Mouse (Mus musculus) embryonic facial prominence, embryonic 14.5 days (tissue): Measurements from ENCODE around the gene Fam24b. TPM values are rescaled to one million over a fixed set of nuclear protein-coding genes. Genes with fewer than 3 reads are reported as not detected.

Experiments used
- ATAC-seq: fragments of 200-750 bp; cut with Nextera tagmentation; 2 replicates; pipeline ENCODE4 v1.8.0; 2017; ENCODE audit warnings: low read depth, moderate number of reproducible peaks, moderate TSS enrichment
- DNase-seq: peaks from one replicate; pipeline ENCODE4 v3.0.0-alpha.2; 2015; ENCODE audit warnings: low spot score
- H3K27ac ChIP-seq: fragments of 300-500 bp; sonication (generic); replicated peaks from 2 replicates; pipeline ENCODE4 v1.5.1; 2014; ENCODE audit warnings: low read depth, mild to moderate bottlenecking, low read length, moderate library complexity
- H3K27me3 ChIP-seq: fragments of 300-500 bp; sonication (generic); replicated peaks from 2 replicates; pipeline ENCODE4 v1.6.1; 2014; ENCODE audit warnings: low read length; ENCODE audit not compliant: control insufficient read depth, insufficient read depth
- H3K36me3 ChIP-seq: fragments of 300-500 bp; sonication (generic); 2 replicates; pipeline ENCODE4 v1.6.1; 2014; ENCODE audit warnings: low read length, mixed read lengths; ENCODE audit not compliant: control insufficient read depth, insufficient read depth
- H3K4me1 ChIP-seq: fragments of 300-500 bp; sonication (generic); 2 replicates; pipeline ENCODE4 v1.6.1; 2014; ENCODE audit warnings: antibody characterized with exemption, low read length; ENCODE audit not compliant: control insufficient read depth, insufficient read depth
- H3K4me2 ChIP-seq: fragments of 300-500 bp; sonication (generic); 2 replicates; pipeline ENCODE4 v1.6.1; 2014; ENCODE audit warnings: low read depth, mild to moderate bottlenecking, low read length, moderate library complexity, mixed read lengths
- H3K4me3 ChIP-seq: fragments of 300-500 bp; sonication (generic); 2 replicates; pipeline ENCODE4 v1.5.1; 2014; ENCODE audit warnings: low read depth, mild to moderate bottlenecking, low read length
- H3K9ac ChIP-seq: fragments of 300-500 bp; sonication (generic); 2 replicates; pipeline ENCODE4 v1.6.1; 2014; ENCODE audit warnings: low read depth, mild to moderate bottlenecking, low read length, moderate library complexity, mixed read lengths
- H3K9me3 ChIP-seq: fragments of 300-500 bp; sonication (generic); 2 replicates; pipeline ENCODE4 v1.6.1; 2016; ENCODE audit warnings: low read length; ENCODE audit not compliant: control insufficient read depth
- WGBS: fragments of 180-500 bp; shearing (Covaris S2); extraction: QIAGEN DNeasy Blood & Tissue Kit; methylation state at CpG from one replicate; pipeline ENCODE4 v1.1.7; 2014; 5-methylcytosine and 5-hydroxymethylcytosine counted together
- polyA plus RNA-seq: library from polyadenylated mRNA; unstranded; fragments of >200 nt; fragmentation: Nextera tagmentation; extraction: Ambion mirVana; gene quantifications from 2 replicates; pipeline ENCODE4 v1.2.1, GENCODE M21; 2014

Fam24b gene
- polyA plus RNA-seq, 1 experiment from 2014 or later: not detected

- Histone ChIP-seq H3K36me3 (peaks cover 75% of the 10 kb centered on the region), H3K27ac (no peak overlapping the region), H3K9ac (no peak overlapping the region), H3K4me2 (no peak overlapping the region), H3K27me3 (no peaks in the 10 kb centered on the region), H3K4me1 (no peaks in the 10 kb centered on the region), H3K9me3 (no peaks in the 10 kb centered on the region), H3K4me3 (no peak overlapping the region)
- DNase-seq: no peak
- no peak for ATAC-seq
- 77% methylated on average over 7 of the region's 7 CpGs for WGBS
Observed at GRCm38 (mm10) chr7:131345856-131346541, 16.7 kb upstream of the Fam24b start.

- no peaks in the 10 kb centered on the region for H3K4me1 ChIP-seq
- H3K9ac ChIP-seq: no peak overlapping the region
- ATAC-seq (no peak), DNase-seq (no peak)
- H3K4me3 ChIP-seq: no peak overlapping the region
- H3K27me3 ChIP-seq: no peaks in the 10 kb centered on the region
- H3K9me3 ChIP-seq: no peaks in the 10 kb centered on the region
- WGBS: 59% methylated on average over 8 of the region's 8 CpGs
- H3K27ac ChIP-seq: no peak overlapping the region
- peaks cover 22% of the 10 kb centered on the region for H3K36me3 ChIP-seq
- no peak overlapping the region for H3K4me2 ChIP-seq
Observed at GRCm38 (mm10) chr7:131337502-131338068, 8.3 kb upstream of the Fam24b start.

- no peak for DNase-seq
- no peak for ATAC-seq
- Histone ChIP-seq H3K9ac (no peak within 1 kb of the TSS), H3K27me3 (no peaks in the 10 kb centered on the region), H3K9me3 (no peaks in the 10 kb centered on the region), H3K4me1 (no peaks in the 10 kb centered on the region), H3K36me3 (no peaks in the 10 kb centered on the region), H3K4me3 (no peak within 1 kb of the TSS), H3K27ac (no peak within 1 kb of the TSS), H3K4me2 (no peak within 1 kb of the TSS)
- 32% methylated on average over 1 of the region's 1 CpGs for WGBS
Observed at GRCm38 (mm10) chr7:131333564-131333963, 4.2 kb upstream of the Fam24b start, which contains the start of gene Fam24a. Fam24a (plus strand) TSS chr7:131333864.

GRCm38 (mm10) chr7:131331688-131332087 lies 2.4 kb upstream of the Fam24b start:
- no peaks in the 10 kb centered on the region for H3K27me3 ChIP-seq
- no peaks in the 10 kb centered on the region for H3K4me1 ChIP-seq
- no peak overlapping the region for H3K4me2 ChIP-seq
- H3K27ac ChIP-seq: no peak overlapping the region
- no peak for ATAC-seq
- H3K36me3 ChIP-seq: no peaks in the 10 kb centered on the region
- no peaks in the 10 kb centered on the region for H3K9me3 ChIP-seq
- DNase-seq: no peak
- WGBS: 71% methylated on average over 2 of the region's 2 CpGs
- H3K4me3 ChIP-seq: no peak overlapping the region
- H3K9ac ChIP-seq: no peak overlapping the region

GRCm38 (mm10) chr7:131327054-131327453 lies 2.3 kb downstream of the Fam24b start:
- Histone ChIP-seq H3K4me3 (no peak overlapping the region), H3K27ac (no peak overlapping the region), H3K4me1 (no peaks in the 10 kb centered on the region), H3K9ac (no peak overlapping the region), H3K4me2 (no peak overlapping the region), H3K27me3 (no peaks in the 10 kb centered on the region), H3K36me3 (no peaks in the 10 kb centered on the region), H3K9me3 (no peaks in the 10 kb centered on the region)
- no peak for ATAC-seq
- 94% methylated on average over 5 of the region's 5 CpGs for WGBS
- DNase-seq: no peak

GRCm38 (mm10) chr7:131322192-131322591 lies 7.1 kb downstream of the Fam24b start, which contains the start of gene Cuzd1:
Cuzd1 (minus strand) TSS chr7:131322292.
- Histone ChIP-seq H3K4me1 (no peaks in the 10 kb centered on the region), H3K9me3 (no peaks in the 10 kb centered on the region), H3K27ac (no peak within 1 kb of the TSS), H3K27me3 (no peaks in the 10 kb centered on the region), H3K4me3 (no peak within 1 kb of the TSS), H3K4me2 (no peak within 1 kb of the TSS), H3K9ac (no peak within 1 kb of the TSS), H3K36me3 (no peaks in the 10 kb centered on the region)
- ATAC-seq: no peak
- 59% methylated on average over 2 of the region's 2 CpGs for WGBS
- DNase-seq: no peak

GRCm38 (mm10) chr7:131318340-131318739 lies 11.0 kb downstream of the Fam24b start:
- Histone ChIP-seq H3K9ac (no peak overlapping the region), H3K4me2 (no peak overlapping the region), H3K36me3 (no peaks in the 10 kb centered on the region), H3K4me1 (no peaks in the 10 kb centered on the region), H3K9me3 (no peaks in the 10 kb centered on the region), H3K4me3 (no peak overlapping the region), H3K27me3 (no peaks in the 10 kb centered on the region), H3K27ac (no peak overlapping the region)
- WGBS: 62% methylated on average over 6 of the region's 7 CpGs
- no peak for ATAC-seq
- DNase-seq: no peak

- Histone ChIP-seq H3K9me3 (no peaks in the 10 kb centered on the region), H3K36me3 (no peaks in the 10 kb centered on the region), H3K4me1 (no peaks in the 10 kb centered on the region), H3K4me3 (no peak overlapping the region), H3K27ac (no peak overlapping the region), H3K9ac (no peak overlapping the region), H3K27me3 (no peaks in the 10 kb centered on the region), H3K4me2 (no peak overlapping the region)
- 65% methylated on average over 12 of the region's 12 CpGs for WGBS
- DNase-seq (no peak), ATAC-seq (no peak)
Observed at GRCm38 (mm10) chr7:131317587-131317986, 11.7 kb downstream of the Fam24b start.

GRCm38 (mm10) chr7:131314493-131314892 lies 14.8 kb downstream of the Fam24b start:
- Histone ChIP-seq H3K27ac (no peak overlapping the region), H3K9ac (no peak overlapping the region), H3K4me2 (no peak overlapping the region), H3K4me1 (no peaks in the 10 kb centered on the region), H3K27me3 (no peaks in the 10 kb centered on the region), H3K4me3 (no peak overlapping the region), H3K36me3 (no peaks in the 10 kb centered on the region), H3K9me3 (no peaks in the 10 kb centered on the region)
- no peak for DNase-seq
- ATAC-seq: no peak
- WGBS: 59% methylated on average over 7 of the region's 7 CpGs
